Mouse (Mus musculus): Measurements from ENCODE around the gene Camta1.

Gene Camta1

GRCm38 (mm10) chr4:151005656-151006318 is 855.9 kb downstream of the Camta1 start:
- peak; percentile 50 for DNase-seq (ENCODE audit: low read depth, low spot score)

GRCm38 (mm10) chr4:151001397-151001796 is 860.3 kb downstream of the Camta1 start:
- peak; percentile 6 for DNase-seq (ENCODE audit: low read depth, low spot score)

DNA sequence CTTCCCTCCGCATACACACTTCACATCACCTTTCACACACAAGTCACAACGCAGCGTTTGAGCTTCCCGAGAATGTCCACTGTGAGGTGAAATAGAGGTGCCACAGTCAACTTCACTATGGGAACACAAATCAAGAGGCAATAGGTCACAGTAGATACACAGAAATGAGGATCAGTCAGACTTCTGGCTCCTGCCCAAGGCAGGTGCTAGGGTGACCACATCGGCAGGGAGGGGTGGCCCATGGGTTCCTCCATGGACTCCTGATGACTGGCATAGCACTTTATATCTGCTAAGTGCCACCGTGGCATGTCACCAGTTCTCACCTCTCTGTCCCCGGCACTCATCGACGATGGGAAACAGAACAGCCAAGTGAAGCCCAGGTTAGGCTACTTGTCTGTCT is 863.0 kb downstream of the Camta1 start:
- DNase-seq (ENCODE audit: low read depth, low spot score), result no peak

GRCm38 (mm10) chr4:150996797-150997196 is 864.9 kb downstream of the Camta1 start, which contains the start of gene Uts2:
Gene Uts2 (plus strand): TSS chr4:150997097.
- DNase-seq (ENCODE audit: low read depth, low spot score), result no peak

GRCm38 (mm10) chr4:150990148-150990547 is 871.5 kb downstream of the Camta1 start:
- DNase-seq (ENCODE audit: low read depth, low spot score), result peak; percentile 72

DNA sequence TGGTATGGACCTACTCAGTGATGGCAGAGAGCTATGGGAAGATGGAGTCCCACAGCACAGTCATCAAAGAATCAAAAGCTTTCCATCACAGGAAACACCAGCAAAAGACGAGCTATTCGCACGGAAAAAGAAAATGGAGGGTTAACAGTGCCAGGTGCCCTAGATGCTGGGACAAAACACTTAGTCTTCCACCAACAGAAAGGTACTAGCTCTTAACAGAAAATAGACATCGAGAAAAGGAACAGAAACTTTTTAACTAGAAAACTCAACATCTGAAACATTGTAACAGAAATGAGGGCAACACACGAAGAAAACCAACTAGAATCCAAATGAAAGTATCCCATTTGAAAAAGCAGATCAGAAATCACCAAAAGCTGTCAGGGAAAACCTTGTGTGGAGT is 881.5 kb downstream of the Camta1 start:
- DNase-seq (ENCODE audit: low read depth, low spot score), result no peak

GRCm38 (mm10) chr4:150979455-150979854 is 882.2 kb downstream of the Camta1 start:
- no peak for DNase-seq (ENCODE audit: low read depth, low spot score)

DNA sequence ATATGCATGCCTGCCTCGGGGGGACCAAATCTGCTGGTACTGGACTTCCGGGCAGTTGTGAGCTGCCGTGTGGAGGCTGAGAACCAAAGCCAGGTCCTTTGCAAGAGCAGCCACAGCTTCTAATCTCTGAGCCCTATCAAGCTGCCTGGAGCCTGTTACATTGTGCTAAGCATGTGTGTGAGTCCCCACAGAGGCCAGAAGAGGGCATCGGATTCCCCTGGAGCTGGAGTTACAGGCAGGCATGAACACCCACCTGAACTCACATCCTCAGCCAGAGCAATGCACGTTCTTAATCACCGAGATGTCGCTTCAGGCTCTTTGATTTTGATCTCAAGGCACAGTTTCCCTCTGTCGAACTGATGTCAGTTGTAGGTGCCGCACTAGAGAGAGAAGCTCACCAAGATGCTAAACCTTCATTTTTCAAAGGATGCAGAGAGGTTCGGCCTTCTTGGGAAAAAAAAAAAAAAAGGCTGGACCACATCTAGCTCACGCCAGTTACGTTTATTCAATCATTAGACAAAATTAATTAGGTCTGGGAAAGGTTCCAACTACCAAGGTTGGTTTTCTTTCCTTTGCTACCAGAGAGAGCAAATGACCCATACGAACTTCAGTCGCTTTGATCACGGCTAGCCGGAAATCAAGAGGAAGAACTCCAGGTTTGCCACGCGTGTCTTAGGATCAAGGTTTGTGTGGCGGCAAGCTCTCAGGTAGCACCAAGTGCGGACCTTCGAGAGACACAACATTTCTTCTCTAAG is 883.3 kb downstream of the Camta1 start:
- no peak for DNase-seq (ENCODE audit: low read depth, low spot score)

- no peak for DNase-seq (ENCODE audit: low read depth, low spot score)
Measured at GRCm38 (mm10) chr4:150975145-150975544, 886.5 kb downstream of the Camta1 start.

- no peak for DNase-seq (ENCODE audit: low read depth, low spot score)
Measured at GRCm38 (mm10) chr4:150973264-150973663, 888.4 kb downstream of the Camta1 start.

GRCm38 (mm10) chr4:150968956-150969355 is 892.7 kb downstream of the Camta1 start:
- DNase-seq (ENCODE audit: low read depth, low spot score), result no peak

GRCm38 (mm10) chr4:150966556-150966955 is 895.1 kb downstream of the Camta1 start:
- DNase-seq (ENCODE audit: low read depth, low spot score), result peak; percentile 80

- peak; percentile 65 for DNase-seq (ENCODE audit: low read depth, low spot score)
Measured at GRCm38 (mm10) chr4:150965555-150965951, 896.1 kb downstream of the Camta1 start.

- peak; percentile 96 for DNase-seq (ENCODE audit: low read depth, low spot score)
Measured at GRCm38 (mm10) chr4:150964635-150965554, 896.8 kb downstream of the Camta1 start.

DNA sequence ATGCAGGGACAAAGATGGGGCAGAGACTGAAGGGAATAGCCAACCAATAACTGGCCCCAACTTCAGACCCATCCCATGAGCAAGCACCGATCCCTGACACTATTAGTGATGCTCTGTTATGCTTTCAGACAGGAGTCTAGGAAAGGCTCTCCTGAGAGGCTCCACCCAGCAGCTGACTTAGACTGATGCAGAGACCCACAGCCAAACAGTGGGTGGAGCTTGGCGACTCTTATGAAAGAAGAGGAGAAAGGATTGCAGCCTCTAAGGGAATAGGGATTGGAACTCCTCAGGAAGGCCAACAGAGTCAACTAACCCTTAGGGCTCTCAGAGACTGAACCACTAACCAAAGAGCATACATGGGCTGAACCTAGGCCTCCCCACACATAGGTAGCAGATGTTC is 898.0 kb downstream of the Camta1 start:
- no peak for DNase-seq (ENCODE audit: low read depth, low spot score)

- no peak for DNase-seq (ENCODE audit: low read depth, low spot score)
Measured at GRCm38 (mm10) chr4:150962231-150962630, 899.4 kb downstream of the Camta1 start.

DNA sequence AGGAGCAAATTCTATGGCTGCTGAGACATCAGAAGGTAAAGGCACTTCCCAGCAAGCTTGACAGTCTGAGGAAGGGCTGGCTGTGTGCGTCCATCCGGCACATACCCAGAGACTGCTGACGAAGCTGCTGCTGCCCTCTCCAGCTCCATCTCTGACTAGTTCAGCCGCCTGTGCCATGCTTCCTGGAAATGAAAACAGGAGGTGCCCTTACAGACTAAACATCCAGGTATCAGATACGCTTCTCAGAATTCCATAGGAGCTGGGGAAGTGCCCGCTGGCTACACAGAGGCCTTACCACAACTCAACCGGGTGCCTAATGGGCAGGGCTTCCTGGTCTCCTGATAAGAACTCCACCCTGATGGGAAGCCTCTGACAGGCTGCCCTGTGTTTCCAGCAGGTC is 903.1 kb downstream of the Camta1 start:
- DNase-seq (ENCODE audit: low read depth, low spot score), result no peak

DNA sequence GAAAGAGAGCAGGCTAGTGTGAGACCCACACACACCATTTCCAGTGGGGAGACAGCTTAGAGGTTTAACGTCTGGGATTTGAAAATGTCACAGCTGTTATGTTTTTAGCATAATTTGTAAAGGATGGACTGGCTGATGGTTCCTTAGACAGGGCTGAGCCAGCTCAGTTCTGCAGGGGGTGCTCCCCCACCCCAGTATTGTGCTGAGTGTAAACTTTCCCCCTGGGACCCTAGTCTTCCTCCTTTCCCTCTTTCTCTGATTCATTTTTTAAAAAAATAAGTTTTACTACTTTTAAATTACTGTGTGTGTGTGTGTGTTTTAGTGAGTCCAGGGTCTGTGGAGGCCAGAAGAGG is 904.6 kb downstream of the Camta1 start:
- DNase-seq (ENCODE audit: low read depth, low spot score), result no peak

GRCm38 (mm10) chr4:150956369-150957105 is 905.1 kb downstream of the Camta1 start:
- no peak for DNase-seq (ENCODE audit: low read depth, low spot score)

GRCm38 (mm10) chr4:150950972-150951371 is 910.7 kb downstream of the Camta1 start:
- DNase-seq (ENCODE audit: low read depth, low spot score), result peak; percentile 70

GRCm38 (mm10) chr4:150944707-150945106 is 917.0 kb downstream of the Camta1 start:
- DNase-seq (ENCODE audit: low read depth, low spot score), result no peak

Data from CD4-positive, CD25-positive, alpha-beta regulatory T cell, adult 2 months (primary cell).